Mouse (Mus musculus) forebrain, embryonic 13.5 days (tissue): ENCODE data around the gene Olfr1308. TPM values are rescaled to one million over a fixed set of nuclear protein-coding genes. Genes with fewer than 3 reads are reported as not detected.

Source experiments
- ATAC-seq: fragments of 200-750 bp; cut with Nextera tagmentation; 2 replicates; pipeline ENCODE4 v1.8.0; 2017
- H3K27ac ChIP-seq: fragments of 300-500 bp; sonication (generic); 2 replicates; pipeline ENCODE4 v1.5.1; 2015; ENCODE audit warnings: inconsistent platforms, mild to moderate bottlenecking, moderate library complexity
- H3K27me3 ChIP-seq: fragments of 300-500 bp; sonication (generic); 2 replicates; pipeline ENCODE4 v1.6.1; 2015; ENCODE audit warnings: mild to moderate bottlenecking, inconsistent platforms
- H3K36me3 ChIP-seq: fragments of 300-500 bp; sonication (generic); 2 replicates; pipeline ENCODE4 v1.6.1; 2015; ENCODE audit warnings: mild to moderate bottlenecking, inconsistent platforms; ENCODE audit not compliant: poor library complexity, severe bottlenecking
- H3K4me1 ChIP-seq: fragments of 300-500 bp; sonication (generic); 2 replicates; pipeline ENCODE4 v1.6.1; 2015; ENCODE audit warnings: inconsistent platforms
- H3K4me2 ChIP-seq: fragments of 300-500 bp; sonication (generic); 2 replicates; pipeline ENCODE4 v1.6.1; 2015; ENCODE audit warnings: inconsistent platforms, mild to moderate bottlenecking, moderate library complexity
- H3K4me3 ChIP-seq: fragments of 300-500 bp; sonication (generic); 2 replicates; pipeline ENCODE4 v1.5.1; 2015; ENCODE audit warnings: mild to moderate bottlenecking, inconsistent platforms
- H3K9ac ChIP-seq: fragments of 300-500 bp; sonication (generic); 2 replicates; pipeline ENCODE4 v1.6.1; 2015; ENCODE audit warnings: mild to moderate bottlenecking, inconsistent platforms
- H3K9me3 ChIP-seq: fragments of 300-500 bp; sonication (generic); replicated peaks from 2 replicates; pipeline ENCODE4 v1.6.1; 2016; ENCODE audit warnings: inconsistent platforms
- WGBS: fragments of 180-500 bp; shearing (Covaris S2); methylation state at CpG from one replicate; pipeline ENCODE4 v1.1.7; 2015; 5-methylcytosine and 5-hydroxymethylcytosine counted together
- polyA plus RNA-seq: library from polyadenylated mRNA; unstranded; fragments of >200 nt; fragmentation: Nextera tagmentation; extraction: Ambion mirVana; gene quantifications from 2 replicates; pipeline ENCODE4 v1.2.1, GENCODE M21; 2015

Gene Olfr1308
- polyA plus RNA-seq, result not detected in 2 replicates

GRCm38 (mm10) chr2:111964844-111965243 lies at the start of gene Olfr1308:
Gene Olfr1308 (minus strand): TSS chr2:111964944.
- WGBS, result 62% methylated on average over 1 of the region's 1 CpGs
- no peak within 1 kb of the TSS for H3K27ac ChIP-seq
- H3K9ac ChIP-seq, result no peak within 1 kb of the TSS
- no peak for ATAC-seq
- no peaks in the 10 kb centered on the region for H3K4me1 ChIP-seq
- H3K9me3 ChIP-seq, result no peaks in the 10 kb centered on the region
- H3K36me3 ChIP-seq, result no peaks in the 10 kb centered on the region
- H3K27me3 ChIP-seq, result no peaks in the 10 kb centered on the region
- H3K4me2 ChIP-seq, result no peak within 1 kb of the TSS
- no peak within 1 kb of the TSS for H3K4me3 ChIP-seq

DNA sequence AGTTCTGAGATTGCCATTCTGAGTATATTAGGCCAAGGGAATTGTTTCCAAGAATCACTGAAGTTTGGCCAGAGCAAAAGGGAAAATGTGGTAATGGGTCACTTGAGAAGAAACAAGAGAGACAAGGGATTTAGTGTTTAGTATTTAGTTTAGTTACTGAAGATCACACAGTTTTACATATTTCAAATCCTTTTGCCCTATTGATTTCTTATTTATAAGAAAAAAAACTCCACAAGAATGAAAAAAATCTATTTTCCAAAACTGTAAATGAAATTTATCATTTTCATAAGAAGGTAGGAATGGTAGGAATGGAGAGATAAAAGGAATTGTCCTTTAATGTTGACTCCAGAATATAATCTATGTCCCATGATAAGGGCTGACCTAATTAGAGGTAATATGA lies 47.9 kb upstream of the Olfr1308 start, which contains the start of gene Olfr1310:
Gene Olfr1310 (minus strand): TSS at position 101 of the 400 bp plus-strand sequence.
- Histone ChIP-seq H3K4me3 (no peak within 1 kb of the TSS), H3K36me3 (no peaks in the 10 kb centered on the region), H3K27me3 (no peaks in the 10 kb centered on the region), H3K27ac (no peak within 1 kb of the TSS), H3K9ac (no peak within 1 kb of the TSS), H3K4me2 (no peak within 1 kb of the TSS), H3K9me3 (no peaks in the 10 kb centered on the region), H3K4me1 (no peaks in the 10 kb centered on the region)
- ATAC-seq, result no peak

GRCm38 (mm10) chr2:111990181-111990580 lies 25.4 kb upstream of the Olfr1308 start, which contains the start of gene Olfr1309:
Gene Olfr1309 (minus strand): TSS chr2:111990281.
- WGBS, result 67% methylated on average over 1 of the region's 1 CpGs
- Histone ChIP-seq H3K27me3 (no peaks in the 10 kb centered on the region), H3K9ac (no peak within 1 kb of the TSS), H3K36me3 (no peaks in the 10 kb centered on the region), H3K4me1 (no peaks in the 10 kb centered on the region), H3K4me2 (no peak within 1 kb of the TSS), H3K27ac (no peak within 1 kb of the TSS), H3K9me3 (no peaks in the 10 kb centered on the region), H3K4me3 (no peak within 1 kb of the TSS)
- no peak for ATAC-seq

DNA sequence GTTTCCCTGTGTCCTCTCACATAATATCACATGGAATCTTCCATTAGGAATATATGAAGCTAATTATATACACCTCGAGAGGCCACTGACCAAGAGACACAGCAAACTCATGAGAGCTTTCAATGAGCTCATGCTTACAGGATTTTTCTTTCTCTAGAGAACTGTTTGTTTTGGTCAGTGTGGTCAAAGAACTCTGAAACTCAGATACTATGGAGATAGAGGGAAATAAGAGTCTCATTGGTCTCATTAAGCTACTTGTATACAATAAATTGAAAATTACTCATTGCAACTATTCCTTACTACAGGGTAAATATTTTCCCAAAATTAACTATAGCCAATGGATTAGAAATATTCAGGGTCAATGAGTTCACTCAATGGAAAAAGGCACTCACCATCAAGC lies 15.4 kb downstream of the Olfr1308 start, which contains the start of gene Olfr1307:
Gene Olfr1307 (minus strand): TSS at position 101 of the 400 bp plus-strand sequence.
- WGBS, result 73% methylated on average over 1 of the region's 1 CpGs
- no peak within 1 kb of the TSS for H3K4me2 ChIP-seq
- no peak within 1 kb of the TSS for H3K27ac ChIP-seq
- H3K36me3 ChIP-seq, result no peaks in the 10 kb centered on the region
- no peaks in the 10 kb centered on the region for H3K27me3 ChIP-seq
- H3K4me3 ChIP-seq, result no peak within 1 kb of the TSS
- no peaks in the 10 kb centered on the region for H3K9me3 ChIP-seq
- no peak for ATAC-seq
- no peaks in the 10 kb centered on the region for H3K4me1 ChIP-seq
- H3K9ac ChIP-seq, result no peak within 1 kb of the TSS

- Histone ChIP-seq H3K27ac (no peak within 1 kb of the TSS), H3K4me3 (no peak within 1 kb of the TSS), H3K9me3 (peaks cover 4% of the 10 kb centered on the region; the same call in 1 of the 2 replicates), H3K9ac (no peak within 1 kb of the TSS), H3K4me2 (no peak within 1 kb of the TSS), H3K4me1 (no peaks in the 10 kb centered on the region), H3K36me3 (no peaks in the 10 kb centered on the region), H3K27me3 (no peaks in the 10 kb centered on the region)
- no peak for ATAC-seq
- WGBS, result 82% methylated on average over 1 of the region's 1 CpGs
These were observed 48.6 kb downstream of the Olfr1308 start, which contains the start of gene Olfr1306 for GRCm38 (mm10) chr2:111916171-111916570. Gene Olfr1306 (minus strand): TSS chr2:111916271.

Other genes with a start within 250 kb of the Olfr1308 start
- gene Olfr1301, start 213.9 kb downstream of the Olfr1308 start, polyA plus RNA-seq, result not detected in 2 replicates
- not detected in 2 replicates for gene Olfr1302, start 187.5 kb downstream of the Olfr1308 start, polyA plus RNA-seq
- gene Olfr1303, start 144.6 kb downstream of the Olfr1308 start, polyA plus RNA-seq, result not detected in 2 replicates
- gene Olfr1305, start 87.8 kb downstream of the Olfr1308 start, polyA plus RNA-seq, result not detected in 2 replicates
- gene Olfr1306, start 48.7 kb downstream of the Olfr1308 start, polyA plus RNA-seq, result not detected in 2 replicates
- gene Olfr1307, start 15.5 kb downstream of the Olfr1308 start, polyA plus RNA-seq, result 0.01 TPM in 2 replicates
- not detected in 2 replicates for gene Olfr1309, start 25.3 kb upstream of the Olfr1308 start, polyA plus RNA-seq
- gene Olfr1310, start 47.8 kb upstream of the Olfr1308 start, polyA plus RNA-seq, result not detected in 2 replicates
- not detected in 2 replicates for gene Olfr1311, start 59.5 kb upstream of the Olfr1308 start, polyA plus RNA-seq
- not detected in 2 replicates for gene Olfr1312, start 85.3 kb upstream of the Olfr1308 start, polyA plus RNA-seq
- not detected in 2 replicates for gene Olfr1313, start 112.9 kb upstream of the Olfr1308 start, polyA plus RNA-seq
- gene Olfr1314, start 131.8 kb upstream of the Olfr1308 start, polyA plus RNA-seq, result not detected in 2 replicates
- not detected in 2 replicates for gene Olfr1315-ps1, start 150.5 kb upstream of the Olfr1308 start, polyA plus RNA-seq
- gene Olfr1316, start 170.0 kb upstream of the Olfr1308 start, polyA plus RNA-seq, result not detected in 2 replicates
- not detected in 2 replicates for gene Olfr1317, start 175.4 kb upstream of the Olfr1308 start, polyA plus RNA-seq
- 0.06 TPM in 1 of 2 replicates, not detected in the other for gene Olfr1318, start 189.3 kb upstream of the Olfr1308 start, polyA plus RNA-seq